Mouse (Mus musculus) intestine, embryonic 16.5 days (tissue): Measurements from ENCODE around the gene Ddr2. TPM values are rescaled to one million over a fixed set of nuclear protein-coding genes. Genes with fewer than 3 reads are reported as not detected.

Source experiments
- ATAC-seq: fragments of 200-750 bp; cut with Nextera tagmentation; 2 replicates; pipeline ENCODE4 v1.8.0; 2017; ENCODE audit warnings: moderate TSS enrichment, moderate library complexity
- H3K27ac ChIP-seq: fragments of 300-500 bp; sonication (generic); 2 replicates; pipeline ENCODE4 v1.5.1; 2014; ENCODE audit warnings: mild to moderate bottlenecking, low read length
- H3K27me3 ChIP-seq: fragments of 300-500 bp; sonication (generic); replicated peaks from 2 replicates; pipeline ENCODE4 v1.6.1; 2014; ENCODE audit warnings: low read length, control low read depth, mixed read lengths; ENCODE audit not compliant: control insufficient read depth, insufficient read depth
- H3K36me3 ChIP-seq: fragments of 300-500 bp; sonication (generic); 2 replicates; pipeline ENCODE4 v1.6.1; 2014; ENCODE audit warnings: low read length, control low read depth; ENCODE audit not compliant: control insufficient read depth, insufficient read depth
- H3K4me1 ChIP-seq: fragments of 300-500 bp; sonication (generic); 2 replicates; pipeline ENCODE4 v1.6.1; 2014; ENCODE audit warnings: low read length, control low read depth, mixed read lengths; ENCODE audit not compliant: control insufficient read depth, insufficient read depth
- H3K4me2 ChIP-seq: fragments of 300-500 bp; sonication (generic); 2 replicates; pipeline ENCODE4 v1.6.1; 2014; ENCODE audit warnings: low read depth, low read length, control low read depth
- H3K4me3 ChIP-seq: fragments of 300-500 bp; sonication (generic); 2 replicates; pipeline ENCODE4 v1.5.1; 2014; ENCODE audit warnings: mild to moderate bottlenecking, low read length
- H3K9ac ChIP-seq: fragments of 300-500 bp; sonication (generic); 2 replicates; pipeline ENCODE4 v1.6.1; 2014; ENCODE audit warnings: low read depth, low read length
- H3K9me3 ChIP-seq: fragments of 300-500 bp; sonication (generic); 2 replicates; pipeline ENCODE4 v1.6.1; 2016; ENCODE audit warnings: low read length, control low read depth; ENCODE audit not compliant: control insufficient read depth
- WGBS: fragments of 180-500 bp; shearing (Covaris S2); extraction: QIAGEN DNeasy Blood & Tissue Kit; methylation state at CpG from one replicate; pipeline ENCODE4 v1.1.7; 2014; 5-methylcytosine and 5-hydroxymethylcytosine counted together
- polyA plus RNA-seq: library from polyadenylated mRNA; unstranded; fragments of >200 nt; fragmentation: Nextera tagmentation; extraction: Ambion mirVana; gene quantifications from 2 replicates; pipeline ENCODE4 v1.2.1, GENCODE M21; 2015

The Ddr2 gene
- polyA plus RNA-seq, 1 experiment from 2014 or later, result 31.9 TPM

DNA sequence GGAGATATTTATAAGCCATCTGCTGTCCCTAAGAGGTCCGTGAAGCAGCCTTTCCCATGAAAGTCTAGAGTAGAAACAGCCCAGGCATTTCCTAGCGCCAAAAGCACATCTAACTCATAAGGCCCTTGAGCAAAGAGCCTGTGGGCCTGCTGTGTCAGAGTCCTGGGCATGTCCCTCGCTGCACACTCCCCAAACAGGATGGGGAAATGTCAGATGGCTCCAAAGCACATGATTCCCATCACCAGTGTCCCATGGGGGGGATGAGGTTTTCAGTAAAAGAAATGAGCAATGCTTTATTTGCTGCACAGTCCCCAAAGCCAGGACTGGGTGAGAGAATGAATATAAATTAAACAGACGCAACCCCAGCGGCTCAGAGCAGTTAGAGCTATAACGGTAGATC lies 54.3 kb downstream of the Ddr2 start:
- Histone ChIP-seq H3K36me3 (no peaks in the 10 kb centered on the region), H3K9me3 (no peaks in the 10 kb centered on the region), H3K4me1 (0 out of 2 replicates have a peak, but pooled peaks cover 5% of the 10 kb centered on the region), H3K4me3 (no peak overlapping the region), H3K9ac (no peak overlapping the region), H3K4me2 (no peak overlapping the region), H3K27ac (no peak overlapping the region), H3K27me3 (no peaks in the 10 kb centered on the region)
- ATAC-seq, result no peak
- 52% methylated on average over 6 of the region's 6 CpGs for WGBS

DNA sequence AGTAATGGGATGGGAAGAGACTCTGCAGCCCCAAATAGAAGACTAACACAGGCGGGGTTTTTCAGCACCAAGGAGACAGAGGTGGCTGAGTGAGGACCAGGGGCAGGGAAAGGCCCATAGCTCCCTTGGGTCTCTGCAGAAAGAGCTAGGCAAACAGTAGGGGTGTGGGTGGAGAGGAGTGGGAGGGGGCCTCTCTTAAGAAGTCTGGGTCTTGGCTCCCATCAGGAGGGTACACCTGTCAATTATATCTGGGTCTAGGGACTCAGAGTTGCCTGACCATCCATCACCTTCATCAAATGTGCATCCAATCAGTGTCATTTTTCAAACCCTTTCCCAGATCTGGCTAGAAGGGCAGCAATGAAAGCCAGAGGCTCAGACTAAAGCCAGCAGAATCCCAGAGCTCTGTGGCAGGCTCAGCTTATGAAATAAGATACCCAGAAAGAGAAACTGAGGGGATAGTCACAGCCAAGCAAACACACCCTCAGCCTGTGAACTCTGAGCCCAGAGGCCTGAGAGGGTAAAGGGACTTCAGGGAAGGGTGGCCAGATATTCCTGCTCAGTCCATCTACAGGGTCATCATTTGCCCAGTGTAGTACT lies 58.0 kb downstream of the Ddr2 start:
- 0 out of 2 replicates have a peak, but pooled peaks cover 5% of the 10 kb centered on the region for H3K4me1 ChIP-seq
- no peaks in the 10 kb centered on the region for H3K9me3 ChIP-seq
- no peak overlapping the region for H3K27ac ChIP-seq
- no peak overlapping the region for H3K4me3 ChIP-seq
- H3K4me2 ChIP-seq, result no peak overlapping the region
- H3K9ac ChIP-seq, result no peak overlapping the region
- WGBS, result 93% methylated on average over 1 of the region's 1 CpGs
- no peaks in the 10 kb centered on the region for H3K36me3 ChIP-seq
- no peaks in the 10 kb centered on the region for H3K27me3 ChIP-seq
- ATAC-seq, result no peak

DNA sequence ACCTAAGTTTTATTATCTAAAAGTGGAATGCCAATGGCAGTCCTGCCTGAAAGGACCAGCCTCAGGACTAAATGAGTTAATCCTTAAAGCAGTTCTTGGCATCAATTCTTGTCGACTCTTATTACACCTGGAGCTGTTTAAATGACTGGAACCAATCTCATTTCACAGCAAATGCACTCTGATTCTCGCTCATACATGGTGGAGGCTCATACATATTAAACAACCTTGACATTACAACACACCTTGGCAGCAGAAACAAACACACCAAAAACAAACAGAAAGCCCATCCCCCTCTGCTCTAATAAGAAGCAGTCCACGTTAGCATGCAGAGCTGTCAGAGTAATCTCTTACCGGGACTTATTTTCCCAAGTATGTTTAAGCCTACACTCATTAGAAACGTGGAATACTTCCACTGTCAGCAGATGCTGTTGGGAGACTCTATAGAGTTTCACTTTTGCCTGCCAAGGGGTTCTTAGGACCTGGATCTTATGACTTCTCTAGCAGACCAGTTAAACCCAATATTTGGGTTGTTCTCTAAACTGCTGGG lies 58.9 kb downstream of the Ddr2 start:
- H3K27ac ChIP-seq, result no peak overlapping the region
- no peaks in the 10 kb centered on the region for H3K9me3 ChIP-seq
- H3K4me1 ChIP-seq, result 0 out of 2 replicates have a peak, but pooled peaks cover 2% of the 10 kb centered on the region
- H3K4me3 ChIP-seq, result no peak overlapping the region
- 64% methylated on average over 5 of the region's 5 CpGs for WGBS
- no peak for ATAC-seq
- no peak overlapping the region for H3K4me2 ChIP-seq
- no peak overlapping the region for H3K9ac ChIP-seq
- no peaks in the 10 kb centered on the region for H3K36me3 ChIP-seq
- H3K27me3 ChIP-seq, result no peaks in the 10 kb centered on the region

DNA sequence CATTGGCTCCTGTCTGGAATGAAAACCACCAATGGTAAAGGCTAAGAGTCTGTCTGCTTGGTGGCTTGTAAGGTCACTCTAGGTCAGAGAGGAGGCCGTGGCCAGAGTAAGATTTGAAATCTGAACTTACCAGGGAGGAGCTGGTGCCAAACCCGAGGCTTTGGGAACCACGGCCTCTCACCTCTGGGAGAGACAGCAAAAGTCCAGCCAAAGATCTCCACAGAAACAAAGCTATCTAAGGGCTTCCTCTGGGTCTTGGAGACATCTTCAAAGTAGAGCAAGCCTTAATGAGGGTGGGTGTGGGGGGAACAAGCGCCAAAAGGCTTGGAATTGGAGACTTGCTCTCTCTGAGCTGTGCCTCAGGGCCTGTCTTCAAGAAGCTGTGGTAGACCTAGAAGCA lies 62.1 kb downstream of the Ddr2 start:
- H3K4me2 ChIP-seq, result no peak overlapping the region
- H3K27me3 ChIP-seq, result no peaks in the 10 kb centered on the region
- H3K27ac ChIP-seq, result no peak overlapping the region
- no peaks in the 10 kb centered on the region for H3K9me3 ChIP-seq
- H3K4me1 ChIP-seq, result no peaks in the 10 kb centered on the region
- no peak overlapping the region for H3K4me3 ChIP-seq
- no peak overlapping the region for H3K9ac ChIP-seq
- H3K36me3 ChIP-seq, result no peaks in the 10 kb centered on the region
- ATAC-seq, result no peak
- WGBS, result 73% methylated on average over 4 of the region's 4 CpGs

DNA sequence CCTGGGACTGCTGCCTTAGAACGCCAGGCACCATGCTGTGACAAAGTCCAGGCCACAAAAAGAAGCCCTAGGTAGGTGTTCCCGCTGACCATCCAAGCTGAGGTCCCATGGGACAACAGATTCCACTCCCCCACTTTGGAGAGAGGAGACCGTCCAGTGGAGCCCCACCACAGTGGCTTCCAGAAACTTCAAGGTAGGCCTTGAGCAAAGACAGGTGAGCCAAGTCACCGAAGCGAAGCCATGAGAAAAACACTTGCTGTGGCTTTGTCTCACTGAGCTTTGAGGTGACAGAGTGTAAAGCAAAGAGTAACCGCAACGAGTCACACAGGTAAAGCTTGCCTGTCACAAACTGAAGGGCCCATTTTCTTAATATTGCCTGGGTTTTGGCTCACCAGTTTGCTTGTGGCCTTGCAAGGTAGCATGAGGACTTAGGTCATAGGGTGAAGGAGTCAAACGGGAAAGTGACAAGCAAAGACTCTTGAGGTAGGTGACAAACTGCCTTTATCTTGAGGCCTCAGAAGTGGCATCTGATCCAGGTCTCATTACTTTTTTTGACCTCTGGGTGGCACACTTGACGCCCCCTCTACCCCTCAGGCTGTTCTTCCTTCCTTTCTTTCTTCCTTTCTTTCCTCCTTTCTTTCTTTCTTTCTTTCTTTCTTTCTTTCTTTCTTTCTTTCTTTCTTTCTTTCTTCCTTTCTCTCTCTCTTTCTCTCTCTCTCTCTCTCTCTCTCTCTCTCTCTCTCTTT lies 65.7 kb downstream of the Ddr2 start:
- Histone ChIP-seq H3K27ac (no peak overlapping the region), H3K4me1 (no peaks in the 10 kb centered on the region), H3K9ac (no peak overlapping the region), H3K9me3 (no peaks in the 10 kb centered on the region), H3K4me3 (no peak overlapping the region), H3K27me3 (no peaks in the 10 kb centered on the region), H3K36me3 (no peaks in the 10 kb centered on the region), H3K4me2 (no peak overlapping the region)
- ATAC-seq, result no peak
- WGBS, result 72% methylated on average over 9 of the region's 9 CpGs

DNA sequence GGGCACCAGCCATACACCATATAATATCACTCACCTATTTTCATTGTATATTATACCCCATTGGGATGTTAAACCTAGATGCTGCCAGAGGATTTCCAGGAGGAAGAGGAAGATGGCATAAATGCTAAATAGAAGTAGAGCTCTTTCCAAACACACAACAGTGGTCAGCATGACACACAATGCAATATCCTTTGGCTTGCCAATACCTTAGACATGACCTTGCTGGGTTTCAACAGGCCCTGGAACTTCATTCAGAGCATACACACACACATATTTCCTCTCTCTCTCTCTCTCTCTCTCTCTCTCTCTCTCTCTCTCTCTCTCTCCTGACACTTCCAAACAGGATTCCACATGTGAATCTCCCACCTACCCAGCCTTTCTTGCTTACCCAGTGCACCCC lies 66.8 kb downstream of the Ddr2 start:
- Histone ChIP-seq H3K4me2 (no peak overlapping the region), H3K27me3 (no peaks in the 10 kb centered on the region), H3K4me3 (no peak overlapping the region), H3K9ac (no peak overlapping the region), H3K36me3 (no peaks in the 10 kb centered on the region), H3K9me3 (no peaks in the 10 kb centered on the region), H3K4me1 (no peaks in the 10 kb centered on the region), H3K27ac (no peak overlapping the region)
- ATAC-seq, result no peak

DNA sequence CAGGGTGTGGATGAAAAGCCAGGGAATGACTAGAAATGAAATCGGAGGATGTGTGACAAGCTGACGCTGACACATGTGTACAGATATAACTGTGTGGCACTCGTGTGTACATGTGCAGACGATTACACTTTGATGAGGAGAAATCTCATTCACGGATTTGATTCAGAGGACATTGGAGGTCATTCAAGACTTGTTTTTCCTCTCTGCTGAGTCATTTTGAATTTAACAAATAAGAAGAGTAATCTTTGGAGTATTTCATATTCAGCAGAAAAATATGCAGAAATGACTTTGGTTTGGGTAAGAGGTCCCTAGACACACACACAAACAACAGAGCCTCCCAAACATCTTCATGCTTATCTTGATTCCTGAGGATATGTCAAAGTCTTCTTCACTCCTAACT lies 67.6 kb downstream of the Ddr2 start:
- no peak overlapping the region for H3K9ac ChIP-seq
- H3K4me3 ChIP-seq, result no peak overlapping the region
- H3K36me3 ChIP-seq, result no peaks in the 10 kb centered on the region
- H3K4me1 ChIP-seq, result no peaks in the 10 kb centered on the region
- no peak for ATAC-seq
- no peaks in the 10 kb centered on the region for H3K27me3 ChIP-seq
- 89% methylated on average over 5 of the region's 5 CpGs for WGBS
- H3K4me2 ChIP-seq, result no peak overlapping the region
- no peaks in the 10 kb centered on the region for H3K9me3 ChIP-seq
- no peak overlapping the region for H3K27ac ChIP-seq

DNA sequence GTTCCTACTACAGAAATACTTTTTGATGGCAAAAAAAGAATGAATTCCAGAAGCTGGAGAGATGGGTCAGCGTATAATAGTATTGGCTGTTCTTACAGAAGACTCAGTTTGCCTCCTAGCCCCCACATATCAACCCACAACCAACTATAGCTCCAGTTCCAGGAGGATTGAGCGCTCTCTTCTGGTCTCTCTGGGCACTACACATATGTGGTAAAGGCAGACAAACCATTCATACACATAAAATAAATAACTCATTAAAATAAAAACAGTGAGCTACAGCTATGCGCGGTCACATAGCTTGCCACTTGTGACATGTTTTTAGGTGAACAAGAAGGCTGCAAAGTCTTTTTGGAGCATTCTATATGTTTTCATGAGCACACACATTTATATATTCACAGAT lies 71.2 kb downstream of the Ddr2 start:
- ATAC-seq, result no peak
- H3K4me3 ChIP-seq, result no peak overlapping the region
- H3K36me3 ChIP-seq, result no peaks in the 10 kb centered on the region
- H3K4me2 ChIP-seq, result no peak overlapping the region
- no peak overlapping the region for H3K9ac ChIP-seq
- no peaks in the 10 kb centered on the region for H3K4me1 ChIP-seq
- no peaks in the 10 kb centered on the region for H3K27me3 ChIP-seq
- WGBS, result 69% methylated on average over 4 of the region's 4 CpGs
- no peak overlapping the region for H3K27ac ChIP-seq
- no peaks in the 10 kb centered on the region for H3K9me3 ChIP-seq

DNA sequence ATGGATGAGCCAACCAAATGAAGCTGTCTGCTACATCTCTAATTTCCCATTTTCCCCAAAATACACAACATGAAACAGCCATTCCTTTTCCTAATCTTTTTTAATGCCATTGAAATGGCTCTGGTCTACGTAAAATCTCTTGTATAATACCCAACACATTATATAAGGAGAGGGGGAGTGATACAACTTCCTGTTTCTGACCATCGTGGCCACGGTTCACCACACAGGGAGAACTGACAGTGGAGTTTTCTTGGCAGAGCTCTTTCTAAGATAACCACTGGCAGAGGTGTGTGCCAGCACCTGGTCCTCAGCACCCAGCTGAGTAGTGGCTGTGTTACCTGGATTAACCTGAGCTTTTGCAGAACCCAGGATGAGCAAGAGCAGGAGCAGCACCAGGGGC lies 75.0 kb downstream of the Ddr2 start:
- H3K9me3 ChIP-seq, result no peaks in the 10 kb centered on the region
- WGBS, result 79% methylated on average over 3 of the region's 3 CpGs

More for the DNA sequence above, 75.0 kb downstream of the Ddr2 start:
- no peak for ATAC-seq
- H3K27me3 ChIP-seq, result no peaks in the 10 kb centered on the region
- no peaks in the 10 kb centered on the region for H3K4me1 ChIP-seq
- H3K27ac ChIP-seq, result no peak overlapping the region
- H3K4me2 ChIP-seq, result no peak overlapping the region
- no peaks in the 10 kb centered on the region for H3K36me3 ChIP-seq
- no peak overlapping the region for H3K9ac ChIP-seq
- no peak overlapping the region for H3K4me3 ChIP-seq
